Mouse (Mus musculus): ENCODE measurements at regions not wholly inside any gene's neighbourhood (a gene's known extent, or its start where the extent isn't known, plus 50 kb on each side); places are given as distances from the start of the nearest gene placed in this dataset.

- H3K4me2 ChIP-seq (replicated peaks), result no peak overlapping the region
- H3K4me1 ChIP-seq (replicated peaks; ENCODE audit: control insufficient read depth, insufficient read depth, low read length), result no peaks in the 10 kb centered on the region
- no peak overlapping the region for H3K27ac ChIP-seq
- 90% methylated on average over 2 of the region's 2 CpGs for WGBS
- H3K9ac ChIP-seq, result no peak overlapping the region
- H3K27me3 ChIP-seq (ENCODE audit: control insufficient read depth, insufficient read depth, low read length), result no peaks in the 10 kb centered on the region
- H3K36me3 ChIP-seq (replicated peaks; ENCODE audit: control insufficient read depth, insufficient read depth), result no peaks in the 10 kb centered on the region
- H3K4me3 ChIP-seq (replicated peaks; ENCODE audit: low read length), result no peak overlapping the region
- DNase-seq (ENCODE audit: low spot score), result no peak
- no peaks in the 10 kb centered on the region for H3K9me3 ChIP-seq (ENCODE audit: control insufficient read depth, low read length)
- no peak for ATAC-seq (ENCODE audit: low FRiP score)
These were observed 2753.0 kb upstream of the Lrrc6 start for GRCm38 (mm10) chr15:69253698-69254097.

GRCm38 (mm10) chr15:69252095-69252494 lies 2751.4 kb upstream of the Lrrc6 start:
- H3K27ac ChIP-seq, result no peak overlapping the region
- ATAC-seq (ENCODE audit: low FRiP score) (no peak), DNase-seq (ENCODE audit: low spot score) (no peak)
- no peaks in the 10 kb centered on the region for H3K9me3 ChIP-seq (ENCODE audit: control insufficient read depth, low read length)
- H3K4me3 ChIP-seq (replicated peaks; ENCODE audit: low read length), result no peak overlapping the region
- H3K4me2 ChIP-seq (replicated peaks), result no peak overlapping the region
- no peak overlapping the region for H3K9ac ChIP-seq
- no peaks in the 10 kb centered on the region for H3K27me3 ChIP-seq (ENCODE audit: control insufficient read depth, insufficient read depth, low read length)
- H3K36me3 ChIP-seq (replicated peaks; ENCODE audit: control insufficient read depth, insufficient read depth), result no peaks in the 10 kb centered on the region
- 89% methylated on average over 3 of the region's 3 CpGs for WGBS
- H3K4me1 ChIP-seq (replicated peaks; ENCODE audit: control insufficient read depth, insufficient read depth, low read length), result no peaks in the 10 kb centered on the region

- 25% methylated on average over 3 of the region's 3 CpGs for WGBS
- no peak overlapping the region for H3K4me3 ChIP-seq (replicated peaks; ENCODE audit: low read length)
- DNase-seq (ENCODE audit: low spot score) (peak; percentile 65), ATAC-seq (ENCODE audit: low FRiP score) (peak; percentile 82)
- no peaks in the 10 kb centered on the region for H3K36me3 ChIP-seq (replicated peaks; ENCODE audit: control insufficient read depth, insufficient read depth)
- no peak overlapping the region for H3K9ac ChIP-seq
- H3K27ac ChIP-seq, result peak overlapping the region; percentile 10; the same call in 1 of the 2 replicates
- H3K4me2 ChIP-seq (replicated peaks), result no peak overlapping the region
- H3K27me3 ChIP-seq (ENCODE audit: control insufficient read depth, insufficient read depth, low read length), result no peaks in the 10 kb centered on the region
- no peaks in the 10 kb centered on the region for H3K9me3 ChIP-seq (ENCODE audit: control insufficient read depth, low read length)
- H3K4me1 ChIP-seq (replicated peaks; ENCODE audit: control insufficient read depth, insufficient read depth, low read length), result peaks cover 6% of the 10 kb centered on the region; the same call in 1 of the 2 replicates
These were observed 2745.7 kb upstream of the Lrrc6 start for GRCm38 (mm10) chr15:69246190-69246966.

- Histone ChIP-seq H3K4me2 (replicated peaks) (no peak overlapping the region), H3K9ac (no peak overlapping the region), H3K4me1 (replicated peaks; ENCODE audit: control insufficient read depth, insufficient read depth, low read length) (no peaks in the 10 kb centered on the region), H3K4me3 (replicated peaks; ENCODE audit: low read length) (no peak overlapping the region), H3K9me3 (ENCODE audit: control insufficient read depth, low read length) (no peaks in the 10 kb centered on the region), H3K27ac (no peak overlapping the region), H3K27me3 (ENCODE audit: control insufficient read depth, insufficient read depth, low read length) (no peaks in the 10 kb centered on the region), H3K36me3 (replicated peaks; ENCODE audit: control insufficient read depth, insufficient read depth) (no peaks in the 10 kb centered on the region)
- 88% methylated on average over 1 of the region's 1 CpGs for WGBS
- DNase-seq (ENCODE audit: low spot score) (no peak), ATAC-seq (ENCODE audit: low FRiP score) (no peak)
These were observed 2734.6 kb upstream of the Lrrc6 start for GRCm38 (mm10) chr15:69235271-69235670.

GRCm38 (mm10) chr15:69224619-69225587 lies 2724.2 kb upstream of the Lrrc6 start:
- DNase-seq (ENCODE audit: low spot score) (no peak), ATAC-seq (ENCODE audit: low FRiP score) (no peak)
- H3K36me3 ChIP-seq (replicated peaks; ENCODE audit: control insufficient read depth, insufficient read depth), result no peaks in the 10 kb centered on the region
- no peak overlapping the region for H3K9ac ChIP-seq
- H3K4me3 ChIP-seq (replicated peaks; ENCODE audit: low read length), result no peak overlapping the region
- no peaks in the 10 kb centered on the region for H3K9me3 ChIP-seq (ENCODE audit: control insufficient read depth, low read length)
- 75% methylated on average over 6 of the region's 6 CpGs for WGBS
- no peaks in the 10 kb centered on the region for H3K27me3 ChIP-seq (ENCODE audit: control insufficient read depth, insufficient read depth, low read length)
- no peak overlapping the region for H3K27ac ChIP-seq
- H3K4me2 ChIP-seq (replicated peaks), result no peak overlapping the region
- H3K4me1 ChIP-seq (replicated peaks; ENCODE audit: control insufficient read depth, insufficient read depth, low read length), result no peaks in the 10 kb centered on the region

GRCm38 (mm10) chr15:69223411-69223810 lies 2722.7 kb upstream of the Lrrc6 start:
- Histone ChIP-seq H3K4me1 (replicated peaks; ENCODE audit: control insufficient read depth, insufficient read depth, low read length) (no peaks in the 10 kb centered on the region), H3K9me3 (ENCODE audit: control insufficient read depth, low read length) (no peaks in the 10 kb centered on the region), H3K4me3 (replicated peaks; ENCODE audit: low read length) (no peak overlapping the region), H3K9ac (no peak overlapping the region), H3K27ac (no peak overlapping the region), H3K36me3 (replicated peaks; ENCODE audit: control insufficient read depth, insufficient read depth) (no peaks in the 10 kb centered on the region), H3K27me3 (ENCODE audit: control insufficient read depth, insufficient read depth, low read length) (no peaks in the 10 kb centered on the region), H3K4me2 (replicated peaks) (no peak overlapping the region)
- ATAC-seq (ENCODE audit: low FRiP score), result no peak
- no peak for DNase-seq (ENCODE audit: low spot score)

- Histone ChIP-seq H3K4me3 (replicated peaks; ENCODE audit: low read length) (no peak overlapping the region), H3K9ac (no peak overlapping the region), H3K36me3 (replicated peaks; ENCODE audit: control insufficient read depth, insufficient read depth) (no peaks in the 10 kb centered on the region), H3K27me3 (ENCODE audit: control insufficient read depth, insufficient read depth, low read length) (no peaks in the 10 kb centered on the region), H3K4me2 (replicated peaks) (no peak overlapping the region), H3K27ac (no peak overlapping the region), H3K9me3 (ENCODE audit: control insufficient read depth, low read length) (no peaks in the 10 kb centered on the region), H3K4me1 (replicated peaks; ENCODE audit: control insufficient read depth, insufficient read depth, low read length) (no peaks in the 10 kb centered on the region)
- DNase-seq (ENCODE audit: low spot score), result no peak
- ATAC-seq (ENCODE audit: low FRiP score), result no peak
- 81% methylated on average over 1 of the region's 1 CpGs for WGBS
These were observed 2721.7 kb upstream of the Lrrc6 start for GRCm38 (mm10) chr15:69222391-69222790.

Measured in hindbrain, embryonic 14.5 days (tissue).